Mouse (Mus musculus): ENCODE measurements around the gene Exoc3l2. TPM values are rescaled to one million over a fixed set of nuclear protein-coding genes. Genes with fewer than 3 reads are reported as not detected.

Gene Exoc3l2
- polyA plus RNA-seq, 1 experiment from 2014 or later: 1.1 TPM

GRCm38 (mm10) chr7:19467638-19468037, 4.5 kb downstream of the Exoc3l2 start:
- Histone ChIP-seq H3K9ac (no peak overlapping the region), H3K27me3 (replicated peaks) (peaks cover 76% of the 10 kb centered on the region), H3K4me1 (peaks cover 34% of the 10 kb centered on the region), H3K4me2 (no peak overlapping the region), H3K36me3 (no peaks in the 10 kb centered on the region), H3K9me3 (no peaks in the 10 kb centered on the region), H3K4me3 (no peak overlapping the region), H3K27ac (replicated peaks) (no peak overlapping the region)
- WGBS: 43% methylated on average over 6 of the region's 6 CpGs
- no peak for ATAC-seq (ENCODE audit: extremely low read depth, insufficient number of reproducible peaks, low FRiP score, low TSS enrichment)

GRCm38 (mm10) chr7:19468279-19468678, 5.1 kb downstream of the Exoc3l2 start:
- Histone ChIP-seq H3K4me2 (no peak overlapping the region), H3K4me1 (peaks cover 30% of the 10 kb centered on the region), H3K27me3 (replicated peaks) (peaks cover 83% of the 10 kb centered on the region), H3K9me3 (no peaks in the 10 kb centered on the region), H3K36me3 (no peaks in the 10 kb centered on the region), H3K4me3 (no peak overlapping the region), H3K9ac (no peak overlapping the region), H3K27ac (replicated peaks) (no peak overlapping the region)
- WGBS: 70% methylated on average over 12 of the region's 12 CpGs
- no peak for ATAC-seq (ENCODE audit: extremely low read depth, insufficient number of reproducible peaks, low FRiP score, low TSS enrichment)

GRCm38 (mm10) chr7:19469404-19469803, 6.3 kb downstream of the Exoc3l2 start:
- no peak for ATAC-seq (ENCODE audit: extremely low read depth, insufficient number of reproducible peaks, low FRiP score, low TSS enrichment)
- Histone ChIP-seq H3K4me2 (0 out of 2 replicates have a peak overlapping the region, but pooled peaks have one; percentile 20), H3K4me3 (peak overlapping the region; percentile 12; the same call in 1 of the 2 replicates), H3K36me3 (no peaks in the 10 kb centered on the region), H3K9ac (no peak overlapping the region), H3K27ac (replicated peaks) (no peak overlapping the region), H3K9me3 (no peaks in the 10 kb centered on the region), H3K4me1 (peaks cover 31% of the 10 kb centered on the region), H3K27me3 (replicated peaks) (peaks cover 94% of the 10 kb centered on the region)
- 30% methylated on average over 23 of the region's 23 CpGs for WGBS

GRCm38 (mm10) chr7:19470308-19470707, 7.2 kb downstream of the Exoc3l2 start:
- Histone ChIP-seq H3K27me3 (replicated peaks) (peaks cover 97% of the 10 kb centered on the region), H3K4me2 (no peak overlapping the region), H3K4me1 (peaks cover 23% of the 10 kb centered on the region), H3K4me3 (no peak overlapping the region), H3K36me3 (no peaks in the 10 kb centered on the region), H3K9ac (no peak overlapping the region), H3K9me3 (no peaks in the 10 kb centered on the region), H3K27ac (replicated peaks) (no peak overlapping the region)
- WGBS: 19% methylated on average over 14 of the region's 14 CpGs
- no peak for ATAC-seq (ENCODE audit: extremely low read depth, insufficient number of reproducible peaks, low FRiP score, low TSS enrichment)

- H3K9me3 ChIP-seq: no peaks in the 10 kb centered on the region
- H3K4me1 ChIP-seq: peaks cover 21% of the 10 kb centered on the region
- no peak overlapping the region for H3K4me2 ChIP-seq
- WGBS: 25% methylated on average over 4 of the region's 4 CpGs
- H3K27ac ChIP-seq (replicated peaks): no peak overlapping the region
- peaks cover 97% of the 10 kb centered on the region for H3K27me3 ChIP-seq (replicated peaks)
- H3K9ac ChIP-seq: no peak overlapping the region
- H3K36me3 ChIP-seq: no peaks in the 10 kb centered on the region
- H3K4me3 ChIP-seq: no peak overlapping the region
- no peak for ATAC-seq (ENCODE audit: extremely low read depth, insufficient number of reproducible peaks, low FRiP score, low TSS enrichment)
These were observed 9.3 kb downstream of the Exoc3l2 start for GRCm38 (mm10) chr7:19472403-19472802.

- H3K27ac ChIP-seq (replicated peaks): peak overlapping the region; percentile 63
- peaks cover 28% of the 10 kb centered on the region for H3K4me1 ChIP-seq
- ATAC-seq (ENCODE audit: extremely low read depth, insufficient number of reproducible peaks, low FRiP score, low TSS enrichment): peak; percentile 53; the same call in 1 of the 2 replicates
- peak overlapping the region; percentile 63 for H3K4me3 ChIP-seq
- H3K9me3 ChIP-seq: no peaks in the 10 kb centered on the region
- H3K36me3 ChIP-seq: no peaks in the 10 kb centered on the region
- under 1% methylated on average over 61 of the region's 89 CpGs for WGBS
- H3K9ac ChIP-seq: peak overlapping the region; percentile 84
- peaks cover 95% of the 10 kb centered on the region for H3K27me3 ChIP-seq (replicated peaks)
- peak overlapping the region; percentile 85 for H3K4me2 ChIP-seq
These were observed 10.8 kb downstream of the Exoc3l2 start for GRCm38 (mm10) chr7:19473875-19474443.

GRCm38 (mm10) chr7:19477084-19477483, 14.0 kb downstream of the Exoc3l2 start:
- H3K4me3 ChIP-seq: no peak overlapping the region
- ATAC-seq (ENCODE audit: extremely low read depth, insufficient number of reproducible peaks, low FRiP score, low TSS enrichment): no peak
- peaks cover 19% of the 10 kb centered on the region for H3K4me1 ChIP-seq
- peaks cover 72% of the 10 kb centered on the region for H3K27me3 ChIP-seq (replicated peaks)
- no peak overlapping the region for H3K9ac ChIP-seq
- H3K4me2 ChIP-seq: no peak overlapping the region
- H3K9me3 ChIP-seq: no peaks in the 10 kb centered on the region
- H3K36me3 ChIP-seq: no peaks in the 10 kb centered on the region
- 56% methylated on average over 2 of the region's 2 CpGs for WGBS
- 0 out of 2 replicates have a peak overlapping the region, but pooled peaks have one; percentile 21 for H3K27ac ChIP-seq (replicated peaks)

GRCm38 (mm10) chr7:19477624-19478384, 14.7 kb downstream of the Exoc3l2 start:
- no peaks in the 10 kb centered on the region for H3K9me3 ChIP-seq
- peaks cover 64% of the 10 kb centered on the region for H3K27me3 ChIP-seq (replicated peaks)
- no peak overlapping the region for H3K4me2 ChIP-seq
- H3K4me1 ChIP-seq: peaks cover 12% of the 10 kb centered on the region
- no peak overlapping the region for H3K4me3 ChIP-seq
- no peak overlapping the region for H3K9ac ChIP-seq
- no peaks in the 10 kb centered on the region for H3K36me3 ChIP-seq
- 17% methylated on average over 14 of the region's 14 CpGs for WGBS
- no peak for ATAC-seq (ENCODE audit: extremely low read depth, insufficient number of reproducible peaks, low FRiP score, low TSS enrichment)
- peak overlapping the region; percentile 21; the same call in 1 of the 2 replicates for H3K27ac ChIP-seq (replicated peaks)

- Histone ChIP-seq H3K4me1 (peaks cover under 1% of the 10 kb centered on the region; the same call in 1 of the 2 replicates), H3K27me3 (replicated peaks) (peaks cover 36% of the 10 kb centered on the region), H3K9me3 (no peaks in the 10 kb centered on the region), H3K9ac (no peak overlapping the region), H3K27ac (replicated peaks) (no peak overlapping the region), H3K4me2 (no peak overlapping the region), H3K36me3 (no peaks in the 10 kb centered on the region), H3K4me3 (no peak overlapping the region)
- ATAC-seq (ENCODE audit: extremely low read depth, insufficient number of reproducible peaks, low FRiP score, low TSS enrichment): no peak
- WGBS: 75% methylated on average over 8 of the region's 8 CpGs
These were observed 20.1 kb downstream of the Exoc3l2 start for GRCm38 (mm10) chr7:19483281-19483680.

- Histone ChIP-seq H3K4me3 (no peak overlapping the region), H3K4me1 (0 out of 2 replicates have a peak, but pooled peaks cover 5% of the 10 kb centered on the region), H3K27me3 (replicated peaks) (peaks cover 51% of the 10 kb centered on the region), H3K4me2 (no peak overlapping the region), H3K36me3 (no peaks in the 10 kb centered on the region), H3K9ac (no peak overlapping the region), H3K9me3 (no peaks in the 10 kb centered on the region), H3K27ac (replicated peaks) (no peak overlapping the region)
- 75% methylated on average over 1 of the region's 1 CpGs for WGBS
- no peak for ATAC-seq (ENCODE audit: extremely low read depth, insufficient number of reproducible peaks, low FRiP score, low TSS enrichment)
These were observed 22.4 kb downstream of the Exoc3l2 start for GRCm38 (mm10) chr7:19485488-19485887.

- no peaks in the 10 kb centered on the region for H3K36me3 ChIP-seq
- H3K4me2 ChIP-seq: no peak overlapping the region
- 60% methylated on average over 7 of the region's 7 CpGs for WGBS
- no peak overlapping the region for H3K4me3 ChIP-seq
- H3K9me3 ChIP-seq: no peaks in the 10 kb centered on the region
- H3K27me3 ChIP-seq (replicated peaks): peaks cover 57% of the 10 kb centered on the region
- no peak overlapping the region for H3K27ac ChIP-seq (replicated peaks)
- H3K9ac ChIP-seq: no peak overlapping the region
- H3K4me1 ChIP-seq: peaks cover 8% of the 10 kb centered on the region
- no peak for ATAC-seq (ENCODE audit: extremely low read depth, insufficient number of reproducible peaks, low FRiP score, low TSS enrichment)
These were observed 23.4 kb downstream of the Exoc3l2 start for GRCm38 (mm10) chr7:19486549-19486948.

All from heart, embryonic 13.5 days (tissue).